Mouse (Mus musculus): ENCODE results near the gene Nags.

- no peak for TF ChIP-seq POLR2A (IDR thresholded peaks at IDR 0.05; ENCODE audit: insufficient read length, low read depth)
- no peak for TF ChIP-seq TCF12 (IDR thresholded peaks at IDR 0.05; ENCODE audit: insufficient read depth, poor library complexity, severe bottlenecking)
Observed at GRCm38 (mm10) chr11:102168689-102169088, 23.4 kb downstream of the Nags start.

All from myocyte (in vitro differentiated cells).